In genomic region chr14:27351051-27351475, GRCm38 (mm10) we compare ENCODE assay signal across 8 mouse cellular contexts.
DNase-seq lines count a peak whose midpoint lies in the region; ATAC-seq and TF ChIP-seq lines count a peak whose summit lies in the region.

No protein-coding gene starts in this region.

- H3K4me3 ChIP-seq in testis, adult 2 months (ENCODE audit: control insufficient read depth, low read depth, low read length), result no peak overlapping the region
- no peak overlapping the region for H3K4me3 ChIP-seq in heart, embryonic 15.5 days
- no peak overlapping the region for H3K4me3 ChIP-seq in limb, embryonic 13.5 days
- H3K4me3 ChIP-seq in stomach, embryonic 15.5 days (replicated peaks), result no peak overlapping the region

- ATAC-seq in heart, embryonic 15.5 days (replicated peaks; ENCODE audit: insufficient number of reproducible peaks, insufficient read depth, low FRiP score, low read depth), result no peak
- peak; percentile 4; the same call in 1 of the 2 replicates for ATAC-seq in limb, embryonic 13.5 days (ENCODE audit: low FRiP score, low read depth)
- no peak for ATAC-seq in stomach, embryonic 15.5 days (ENCODE audit: insufficient read depth, low FRiP score, low read depth)
- no peak for ATAC-seq in erythroblast, adult 5-6 weeks (replicated peaks; ENCODE audit: low FRiP score, poor library complexity, severe bottlenecking)

- no peaks in the 10 kb centered on the region; the same call in 1 of the 2 replicates for H3K4me1 ChIP-seq in testis, adult 2 months (ENCODE audit: control insufficient read depth, insufficient read depth, low read length)
- H3K4me1 ChIP-seq in heart, embryonic 15.5 days (replicated peaks), result peaks cover 45% of the 10 kb centered on the region
- H3K4me1 ChIP-seq in limb, embryonic 13.5 days, result peaks cover 56% of the 10 kb centered on the region
- H3K4me1 ChIP-seq in stomach, embryonic 15.5 days, result peaks cover 30% of the 10 kb centered on the region

- H3K27me3 ChIP-seq in testis, adult 2 months (ENCODE audit: control insufficient read depth, insufficient read depth, low read length), result no peaks in the 10 kb centered on the region
- H3K27me3 ChIP-seq in heart, embryonic 15.5 days, result no peaks in the 10 kb centered on the region
- H3K27me3 ChIP-seq in limb, embryonic 13.5 days, result no peaks in the 10 kb centered on the region
- no peaks in the 10 kb centered on the region for H3K27me3 ChIP-seq in stomach, embryonic 15.5 days (replicated peaks)

- H3K27ac ChIP-seq in testis, adult 2 months (ENCODE audit: control insufficient read depth, insufficient read depth, low read depth, low read length), result peak overlapping the region; percentile 72
- H3K27ac ChIP-seq in heart, embryonic 15.5 days, result peak overlapping the region; percentile 90
- H3K27ac ChIP-seq in limb, embryonic 13.5 days, result peak overlapping the region; percentile 84
- H3K27ac ChIP-seq in stomach, embryonic 15.5 days, result peak overlapping the region; percentile 89

- TF ChIP-seq POLR2A in testis, adult 2 months (IDR thresholded peaks at IDR 0.05; ENCODE audit: control insufficient read depth, low read depth, low read length), result no peak

- DNase-seq in testis, postnatal 14 days (ENCODE audit: low spot score), result no peak
- no peak for DNase-seq in thymus, postnatal 4 days
- DNase-seq in cerebellum, adult 9-10 months, result no peak

- WGBS in heart, embryonic 15.5 days, result 44% methylated on average over 5 of the region's 5 CpGs
- WGBS in limb, embryonic 13.5 days, result 30% methylated on average over 5 of the region's 5 CpGs
- WGBS in stomach, embryonic 15.5 days, result 58% methylated on average over 5 of the region's 5 CpGs

- no peaks in the 10 kb centered on the region for H3K36me3 ChIP-seq in testis, adult 2 months (ENCODE audit: control insufficient read depth, insufficient read depth, low read length)
- H3K36me3 ChIP-seq in heart, embryonic 15.5 days, result no peaks in the 10 kb centered on the region
- no peaks in the 10 kb centered on the region for H3K36me3 ChIP-seq in limb, embryonic 13.5 days
- H3K36me3 ChIP-seq in stomach, embryonic 15.5 days, result no peaks in the 10 kb centered on the region

- no peak overlapping the region for H3K4me2 ChIP-seq in heart, embryonic 15.5 days
- H3K4me2 ChIP-seq in limb, embryonic 13.5 days (replicated peaks), result peak overlapping the region; percentile 39
- H3K4me2 ChIP-seq in stomach, embryonic 15.5 days, result peak overlapping the region; percentile 20; the same call in 1 of the 2 replicates

- no peak for TF ChIP-seq CTCF in testis, adult 2 months (IDR thresholded peaks at IDR 0.05; ENCODE audit: control insufficient read depth, insufficient read depth, insufficient replicate concordance, low read depth, low read length)

- peak overlapping the region; percentile 6; the same call in 1 of the 2 replicates for H3K9ac ChIP-seq in heart, embryonic 15.5 days
- no peak overlapping the region for H3K9ac ChIP-seq in limb, embryonic 13.5 days
- H3K9ac ChIP-seq in stomach, embryonic 15.5 days, result no peak overlapping the region

- H3K9me3 ChIP-seq in heart, embryonic 15.5 days (replicated peaks), result no peaks in the 10 kb centered on the region
- no peaks in the 10 kb centered on the region for H3K9me3 ChIP-seq in limb, embryonic 13.5 days
- H3K9me3 ChIP-seq in stomach, embryonic 15.5 days, result no peaks in the 10 kb centered on the region
